Mouse (Mus musculus) neutrophil, adult 59 days (primary cell): ENCODE results near the gene Prnp. TPM values are rescaled to one million over a fixed set of nuclear protein-coding genes. Genes with fewer than 3 reads are reported as not detected.

Source experiments
- total RNA-seq, 2 experiments: library from RNA; stranded (reverse); gene quantifications; 1 replicate in 1 of 2; 2 replicates in 1 of 2; pipeline ENCODE4 v1.2.4; 2023

The Prnp gene
- total RNA-seq, result 10 to 100 TPM in 1 of 2 experiments, 1 to 10 TPM in 1; 8.4 to 11.2 TPM

GRCm38 (mm10) chr2:131909683-131910572 is at the start of gene Prnp, which contains the start of gene Prn:
TSS of gene Prnp (plus strand) at chr2:131909928.
TSS of gene Prn (plus strand) at chr2:131909957.

GRCm38 (mm10) chr2:131950598-131951095 is 40.9 kb downstream of the Prnp start, which contains the start of gene Prnd:
TSS of gene Prnd (plus strand) at chr2:131950861.

Other genes starting within 250 kb of the Prnp start
- gene Erv3, start 50.2 kb upstream of the Prnp start, total RNA-seq, result not detected
- gene Prn, start within 50 bp of the Prnp start, total RNA-seq, result not detected
- not detected for gene Prnd, start 40.9 kb downstream of the Prnp start, total RNA-seq
- gene Rassf2, start 120.3 kb downstream of the Prnp start, total RNA-seq, result 100 to 1,000 TPM; 128 to 154 TPM
- 10 to 100 TPM; 11.4 to 12.1 TPM for gene Slc23a2, start 235.2 kb downstream of the Prnp start, total RNA-seq